Mouse (Mus musculus): Measurements from ENCODE around the gene Wnt10a. TPM values are rescaled to one million over a fixed set of nuclear protein-coding genes. Genes with fewer than 3 reads are reported as not detected.
"Not testable (repeated sequence)": the region's sequence is repeated elsewhere in the genome, so short reads cannot be mapped to it uniquely, and the experiment has no call there.

Wnt10a gene
- polyA plus RNA-seq, 1 experiment from 2014 or later, result 8.7 TPM

- TF ChIP-seq EP300 (optimal IDR thresholded peaks at IDR 0.05), result no peak
- peak; percentile 43 for TF ChIP-seq CTCF (IDR thresholded peaks at IDR 0.05; ENCODE audit: low read depth)
- Histone ChIP-seq H3K4me2 (replicated peaks; ENCODE audit: low read depth) (no peak overlapping the region), H3K27ac (replicated peaks) (no peak overlapping the region), H3K27me3 (ENCODE audit: control insufficient read depth, insufficient read depth, low read length) (peaks cover 15% of the 10 kb centered on the region; the same call in 1 of the 2 replicates), H3K9me3 (ENCODE audit: control insufficient read depth, low read length) (no peaks in the 10 kb centered on the region), H3K36me3 (ENCODE audit: control insufficient read depth, insufficient read depth, low read length) (no peaks in the 10 kb centered on the region), H3K9ac (ENCODE audit: low read length) (no peak overlapping the region), H3K4me1 (replicated peaks; ENCODE audit: control insufficient read depth, insufficient read depth) (peaks cover 3% of the 10 kb centered on the region; the same call in 1 of the 2 replicates), H3K4me3 (ENCODE audit: low read depth, low read length) (no peak overlapping the region)
- WGBS, result 53% methylated on average over 10 of the region's 10 CpGs
- DNase-seq (ENCODE audit: low spot score) (no peak), ATAC-seq (ENCODE audit: low FRiP score, low TSS enrichment) (no peak)
Measured at GRCm38 (mm10) chr1:74809007-74809406, 17.7 kb downstream of the Wnt10a start.

- no peak for ATAC-seq (ENCODE audit: low FRiP score, low TSS enrichment)
- H3K4me2 ChIP-seq (replicated peaks; ENCODE audit: low read depth), result no peak overlapping the region
- no peak for DNase-seq (ENCODE audit: low spot score)
- no peak overlapping the region for H3K4me3 ChIP-seq (ENCODE audit: low read depth, low read length)
- no peaks in the 10 kb centered on the region for H3K4me1 ChIP-seq (replicated peaks; ENCODE audit: control insufficient read depth, insufficient read depth)
- H3K9me3 ChIP-seq (ENCODE audit: control insufficient read depth, low read length), result no peaks in the 10 kb centered on the region
- no peak for TF ChIP-seq EP300 (optimal IDR thresholded peaks at IDR 0.05)
- peak; percentile 53 for TF ChIP-seq CTCF (IDR thresholded peaks at IDR 0.05; ENCODE audit: low read depth)
- H3K27me3 ChIP-seq (ENCODE audit: control insufficient read depth, insufficient read depth, low read length), result no peaks in the 10 kb centered on the region
- H3K9ac ChIP-seq (ENCODE audit: low read length), result no peak overlapping the region
- WGBS, result 77% methylated on average over 9 of the region's 9 CpGs
- no peaks in the 10 kb centered on the region for H3K36me3 ChIP-seq (ENCODE audit: control insufficient read depth, insufficient read depth, low read length)
- H3K27ac ChIP-seq (replicated peaks), result no peak overlapping the region
Measured at GRCm38 (mm10) chr1:74814931-74815647, 23.8 kb downstream of the Wnt10a start.

- DNase-seq (ENCODE audit: low spot score); H3K27me3 ChIP-seq (ENCODE audit: control insufficient read depth, insufficient read depth, low read length); H3K36me3 ChIP-seq (ENCODE audit: control insufficient read depth, insufficient read depth, low read length); H3K9ac ChIP-seq (ENCODE audit: low read length); H3K4me2 ChIP-seq (replicated peaks; ENCODE audit: low read depth); ATAC-seq (ENCODE audit: low FRiP score, low TSS enrichment); H3K4me3 ChIP-seq (ENCODE audit: low read depth, low read length); H3K4me1 ChIP-seq (replicated peaks; ENCODE audit: control insufficient read depth, insufficient read depth); H3K27ac ChIP-seq (replicated peaks); H3K9me3 ChIP-seq (ENCODE audit: control insufficient read depth, low read length): not testable (repeated sequence)
- 86% methylated on average over 6 of the region's 6 CpGs for WGBS
Measured at GRCm38 (mm10) chr1:74815965-74816364, 24.6 kb downstream of the Wnt10a start.

- Histone ChIP-seq H3K9me3 (ENCODE audit: control insufficient read depth, low read length) (no peaks in the 10 kb centered on the region), H3K27ac (replicated peaks) (peak overlapping the region; percentile 90), H3K4me2 (replicated peaks; ENCODE audit: low read depth) (peak overlapping the region; percentile 71), H3K36me3 (ENCODE audit: control insufficient read depth, insufficient read depth, low read length) (no peaks in the 10 kb centered on the region), H3K9ac (ENCODE audit: low read length) (peak overlapping the region; percentile 89), H3K4me1 (replicated peaks; ENCODE audit: control insufficient read depth, insufficient read depth) (no peaks in the 10 kb centered on the region), H3K4me3 (ENCODE audit: low read depth, low read length) (peak overlapping the region; percentile 73), H3K27me3 (ENCODE audit: control insufficient read depth, insufficient read depth, low read length) (no peaks in the 10 kb centered on the region)
- peak; percentile 96 for TF ChIP-seq EP300 (optimal IDR thresholded peaks at IDR 0.05)
- no peak for TF ChIP-seq CTCF (IDR thresholded peaks at IDR 0.05; ENCODE audit: low read depth)
- peak; percentile 91 for DNase-seq (ENCODE audit: low spot score)
- ATAC-seq (ENCODE audit: low FRiP score, low TSS enrichment), result peak; percentile 93
- WGBS, result 2% methylated on average over 38 of the region's 38 CpGs
Measured at GRCm38 (mm10) chr1:74816612-74817199, 25.4 kb downstream of the Wnt10a start.

GRCm38 (mm10) chr1:74817219-74817618 is 25.9 kb downstream of the Wnt10a start:
- no peak for TF ChIP-seq CTCF (IDR thresholded peaks at IDR 0.05; ENCODE audit: low read depth)
- TF ChIP-seq EP300 (optimal IDR thresholded peaks at IDR 0.05), result no peak
- WGBS, result 14% methylated on average over 14 of the region's 14 CpGs
- ATAC-seq (ENCODE audit: low FRiP score, low TSS enrichment) (no peak; the same call in 1 of the 2 replicates), DNase-seq (ENCODE audit: low spot score) (no peak)
- Histone ChIP-seq H3K4me2 (replicated peaks; ENCODE audit: low read depth) (peak overlapping the region; percentile 71), H3K4me3 (ENCODE audit: low read depth, low read length) (peak overlapping the region; percentile 73), H3K9ac (ENCODE audit: low read length) (peak overlapping the region; percentile 89), H3K9me3 (ENCODE audit: control insufficient read depth, low read length) (no peaks in the 10 kb centered on the region), H3K4me1 (replicated peaks; ENCODE audit: control insufficient read depth, insufficient read depth) (no peaks in the 10 kb centered on the region), H3K27me3 (ENCODE audit: control insufficient read depth, insufficient read depth, low read length) (no peaks in the 10 kb centered on the region), H3K27ac (replicated peaks) (peak overlapping the region; percentile 90), H3K36me3 (ENCODE audit: control insufficient read depth, insufficient read depth, low read length) (no peaks in the 10 kb centered on the region)

- no peak overlapping the region for H3K9ac ChIP-seq (ENCODE audit: low read length)
- DNase-seq (ENCODE audit: low spot score), result no peak
- ATAC-seq (ENCODE audit: low FRiP score, low TSS enrichment), result no peak
- H3K4me1 ChIP-seq (replicated peaks; ENCODE audit: control insufficient read depth, insufficient read depth), result no peaks in the 10 kb centered on the region
- no peak overlapping the region for H3K4me2 ChIP-seq (replicated peaks; ENCODE audit: low read depth)
- H3K4me3 ChIP-seq (ENCODE audit: low read depth, low read length), result no peak overlapping the region
- no peaks in the 10 kb centered on the region for H3K27me3 ChIP-seq (ENCODE audit: control insufficient read depth, insufficient read depth, low read length)
- H3K27ac ChIP-seq (replicated peaks), result no peak overlapping the region
- TF ChIP-seq CTCF (IDR thresholded peaks at IDR 0.05; ENCODE audit: low read depth) (no peak), EP300 (optimal IDR thresholded peaks at IDR 0.05) (no peak)
- no peaks in the 10 kb centered on the region for H3K9me3 ChIP-seq (ENCODE audit: control insufficient read depth, low read length)
- WGBS, result 100% methylated on average over 1 of the region's 1 CpGs
- H3K36me3 ChIP-seq (ENCODE audit: control insufficient read depth, insufficient read depth, low read length), result no peaks in the 10 kb centered on the region
Measured at GRCm38 (mm10) chr1:74818509-74818908, 27.2 kb downstream of the Wnt10a start.

Measured in stomach, postnatal 0 days (tissue).